Mouse (Mus musculus): ENCODE measurements around the gene Hoxd3.

The Hoxd3 gene

DNA sequence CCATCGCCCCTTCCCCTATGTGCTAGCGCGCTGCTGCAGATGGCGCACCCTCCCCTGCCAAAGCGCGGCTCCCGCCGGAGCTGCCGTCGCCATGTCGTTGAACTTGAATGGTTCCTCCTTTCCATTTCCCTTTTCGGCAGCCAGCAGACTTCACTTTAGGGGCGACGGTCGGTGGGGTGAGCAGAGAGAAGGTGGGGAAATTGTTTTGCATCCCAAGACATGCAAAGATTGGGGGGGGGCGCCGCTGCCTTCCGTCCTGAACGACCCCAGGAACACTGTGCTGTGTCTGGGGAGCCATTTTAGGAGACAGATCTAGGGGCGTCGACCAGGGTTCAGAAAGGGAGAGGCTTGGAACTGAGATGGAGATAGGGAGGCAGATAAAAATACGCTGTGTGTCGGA lies 31.7 kb upstream of the Hoxd3 start:
- no peak for DNase-seq

DNA sequence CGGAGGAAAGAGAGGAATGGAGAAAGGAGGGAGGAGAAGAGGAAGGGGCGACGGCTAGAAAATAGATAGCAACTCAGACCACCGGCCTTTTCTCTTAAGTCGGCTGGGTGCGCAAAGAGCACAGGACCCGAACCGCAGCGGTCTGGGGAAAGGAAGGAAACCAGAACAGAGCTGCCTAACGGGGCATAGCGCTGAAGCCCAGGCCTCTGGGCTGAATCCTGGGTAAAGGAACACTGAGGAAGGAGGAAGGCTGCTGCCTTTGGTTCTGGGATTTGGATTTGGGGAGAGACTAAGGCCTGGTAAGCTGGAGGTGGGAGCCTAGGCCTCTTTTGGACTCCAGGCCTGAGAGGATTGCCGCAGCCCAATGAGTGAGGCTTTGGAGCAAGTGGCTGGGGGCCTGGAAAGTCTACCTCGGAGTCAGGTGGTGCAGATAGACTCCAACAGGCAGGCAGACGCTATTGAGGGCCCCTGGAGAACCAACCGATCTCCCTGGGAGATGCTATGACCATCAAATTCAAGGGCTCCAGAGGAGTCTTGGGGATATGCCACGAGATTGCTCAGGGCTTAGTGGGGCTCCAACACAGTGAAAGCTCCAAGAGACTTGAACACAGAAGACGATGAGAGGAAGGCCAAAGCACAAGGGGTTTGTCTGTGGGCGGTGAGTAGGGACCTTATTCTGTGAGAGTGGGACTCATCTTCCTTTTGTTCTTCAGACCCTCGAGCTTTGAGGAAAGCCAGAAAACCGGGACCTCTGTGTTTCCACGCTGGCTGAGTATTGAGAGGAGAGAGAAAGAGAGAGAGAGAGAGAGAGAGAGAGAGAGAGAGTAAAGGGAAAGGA lies 30.9 kb upstream of the Hoxd3 start:
- DNase-seq, result no peak

DNA sequence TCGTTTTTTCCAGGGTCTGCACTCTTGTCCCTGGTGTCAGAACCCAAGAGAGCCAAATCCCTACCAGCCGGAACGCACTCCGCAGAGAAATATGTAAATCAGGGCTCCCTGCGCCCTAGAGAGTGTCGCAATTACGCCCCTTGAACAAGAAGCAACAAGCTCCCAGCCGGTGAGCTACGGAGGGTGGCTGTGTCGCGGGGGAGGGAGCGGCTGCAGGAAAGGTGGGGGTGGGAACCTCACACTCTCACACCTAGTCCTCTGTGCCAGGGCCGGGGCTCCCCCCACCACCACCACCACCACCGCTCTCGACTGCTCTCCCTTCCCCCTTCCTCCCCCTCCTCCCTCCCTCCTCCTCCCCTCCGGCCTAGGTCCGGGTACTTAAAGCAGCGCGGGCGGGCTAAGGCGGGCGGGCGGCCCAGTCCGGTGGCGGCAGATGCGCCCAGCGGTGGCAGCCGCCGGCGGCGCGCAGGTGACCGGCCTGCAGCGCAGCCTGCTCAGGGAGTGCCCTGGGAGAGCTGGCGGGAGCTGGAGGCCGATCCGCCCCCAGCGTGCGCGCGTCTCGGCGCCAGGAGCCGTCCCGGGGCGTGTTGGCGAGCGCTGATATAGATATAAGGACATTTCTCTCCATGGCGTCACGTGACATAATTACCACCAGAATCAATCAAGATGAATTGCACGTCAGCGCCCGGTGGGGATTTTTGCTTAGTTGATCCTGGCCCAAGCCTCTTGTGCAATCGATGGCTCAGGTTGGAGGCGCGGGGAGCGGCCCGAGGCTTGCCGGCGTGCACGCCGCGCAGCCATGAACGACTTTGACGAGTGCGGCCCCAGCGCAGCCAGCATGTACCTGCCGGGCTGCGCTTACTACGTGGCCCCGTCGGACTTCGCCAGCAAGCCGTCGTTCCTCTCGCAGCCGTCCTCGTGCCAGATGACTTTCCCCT lies 29.9 kb upstream of the Hoxd3 start:
- DNase-seq, result no peak

DNA sequence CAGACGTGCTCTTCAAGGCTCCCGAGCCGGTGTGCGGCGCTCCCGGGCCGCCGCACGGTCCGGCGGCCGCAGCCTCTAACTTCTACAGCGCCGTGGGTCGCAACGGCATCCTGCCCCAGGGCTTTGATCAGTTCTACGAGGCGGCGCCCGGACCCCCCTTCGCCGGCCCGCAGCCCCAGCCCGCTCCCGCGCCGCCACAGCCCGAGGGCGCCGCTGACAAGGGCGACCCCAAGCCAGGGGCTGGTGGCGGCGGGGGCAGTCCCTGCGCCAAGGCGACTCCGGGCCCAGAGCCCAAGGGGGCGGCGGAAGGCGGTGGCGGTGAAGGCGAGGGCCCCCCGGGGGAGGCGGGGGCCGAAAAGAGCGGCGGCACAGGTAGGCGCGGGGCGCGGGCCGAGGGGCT lies 28.9 kb upstream of the Hoxd3 start:
- no peak for DNase-seq

DNA sequence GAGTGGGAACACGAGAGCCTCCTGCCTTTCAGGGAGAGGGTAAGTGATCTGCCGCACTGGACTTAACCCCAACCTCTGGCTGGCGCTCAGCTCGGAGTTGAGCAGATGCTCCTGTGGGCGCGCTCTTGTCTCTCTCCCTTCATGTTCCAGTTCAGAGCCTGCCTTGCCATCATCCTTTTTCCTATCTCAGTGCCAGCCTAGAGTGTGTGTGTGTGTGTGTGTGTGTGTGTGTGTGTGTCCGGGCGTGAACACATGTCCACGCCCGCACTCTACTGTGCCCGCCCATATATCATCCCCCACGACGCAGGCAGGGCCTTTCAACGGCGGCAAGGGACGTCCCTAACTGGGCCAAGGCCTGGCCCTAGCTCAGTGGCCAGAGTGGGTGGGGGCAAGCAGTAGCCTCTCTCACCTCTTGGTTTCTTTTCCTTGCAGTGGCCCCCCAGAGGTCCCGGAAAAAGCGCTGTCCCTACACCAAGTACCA lies 28.2 kb upstream of the Hoxd3 start:
- no peak for DNase-seq

DNA sequence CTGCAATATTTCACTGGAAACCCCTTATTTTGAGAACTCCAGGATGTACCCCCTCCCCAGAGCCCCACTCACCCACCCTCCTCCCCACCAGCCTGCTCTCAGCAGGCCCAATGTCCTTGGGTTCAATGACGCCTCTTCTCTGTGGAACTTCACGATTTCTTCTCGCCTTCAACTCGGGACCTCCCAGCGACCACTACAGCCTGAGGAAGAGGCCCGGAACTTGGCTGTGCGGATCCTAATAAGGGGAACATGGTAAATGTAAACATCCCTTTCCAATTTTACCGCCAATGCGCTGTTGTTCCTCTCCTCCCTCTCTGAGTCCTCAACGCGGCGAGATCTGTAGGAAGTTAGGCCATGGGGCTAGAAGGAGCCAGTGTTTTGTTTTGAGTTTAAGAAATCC lies 27.6 kb upstream of the Hoxd3 start:
- DNase-seq, result no peak

DNA sequence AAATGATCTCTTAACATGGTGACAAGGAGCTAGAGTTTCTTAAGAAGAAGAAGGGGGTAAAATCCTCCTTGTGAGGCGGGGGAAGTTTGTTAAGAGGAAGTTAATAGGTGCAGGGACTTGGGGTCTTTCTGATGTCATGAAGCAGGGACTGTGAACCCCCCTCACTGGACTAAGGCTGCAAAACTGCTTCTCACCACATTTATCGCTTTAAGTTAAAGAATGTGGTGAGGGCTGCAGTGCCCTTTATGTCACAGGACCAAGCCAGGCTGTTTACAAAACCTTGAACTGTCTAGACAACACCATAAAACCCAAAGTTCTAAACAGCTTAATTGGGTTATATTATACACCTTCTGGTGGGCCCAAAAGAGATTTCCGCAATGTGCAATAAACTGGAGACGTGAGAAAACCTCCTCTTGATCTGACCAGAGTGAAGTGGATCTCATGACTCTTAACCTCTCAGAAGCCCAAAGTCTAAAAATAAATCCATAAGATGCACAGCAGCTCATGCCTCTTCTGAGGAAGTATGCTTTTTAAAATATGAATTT lies 26.6 kb upstream of the Hoxd3 start:
- no peak for DNase-seq

DNA sequence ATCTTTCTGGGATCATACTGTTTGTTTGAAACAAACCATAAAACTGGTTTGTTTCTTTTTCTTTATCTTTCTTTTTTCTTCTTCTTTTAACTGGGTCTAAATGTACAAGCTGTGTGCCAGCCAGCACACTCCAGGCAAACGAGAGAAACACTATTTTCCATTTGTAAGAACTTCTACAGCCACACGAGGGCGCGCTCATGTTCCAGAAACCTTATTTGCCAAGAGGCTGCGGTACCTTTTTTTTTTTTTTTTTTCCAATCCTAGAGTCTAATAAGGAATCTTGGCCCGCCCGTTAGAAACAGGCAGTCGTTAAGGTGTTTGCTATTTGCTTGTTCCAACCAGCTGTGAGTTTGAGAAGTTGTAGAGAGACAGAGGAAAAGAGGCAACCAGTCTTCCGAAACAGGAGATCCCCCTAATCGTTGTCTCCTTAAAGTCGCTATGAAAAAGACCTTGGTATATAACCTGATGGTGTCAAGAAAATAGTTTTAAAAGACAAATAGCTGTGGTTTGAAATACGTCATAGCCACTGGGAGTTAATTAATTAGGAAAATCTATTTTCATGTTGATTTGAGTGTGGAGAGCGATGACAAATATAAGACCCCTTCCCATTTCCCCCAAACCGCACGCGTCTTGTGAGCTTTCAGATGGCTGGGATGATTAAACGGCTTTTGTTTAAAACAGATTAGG lies 25.3 kb upstream of the Hoxd3 start:
- DNase-seq, result no peak

DNA sequence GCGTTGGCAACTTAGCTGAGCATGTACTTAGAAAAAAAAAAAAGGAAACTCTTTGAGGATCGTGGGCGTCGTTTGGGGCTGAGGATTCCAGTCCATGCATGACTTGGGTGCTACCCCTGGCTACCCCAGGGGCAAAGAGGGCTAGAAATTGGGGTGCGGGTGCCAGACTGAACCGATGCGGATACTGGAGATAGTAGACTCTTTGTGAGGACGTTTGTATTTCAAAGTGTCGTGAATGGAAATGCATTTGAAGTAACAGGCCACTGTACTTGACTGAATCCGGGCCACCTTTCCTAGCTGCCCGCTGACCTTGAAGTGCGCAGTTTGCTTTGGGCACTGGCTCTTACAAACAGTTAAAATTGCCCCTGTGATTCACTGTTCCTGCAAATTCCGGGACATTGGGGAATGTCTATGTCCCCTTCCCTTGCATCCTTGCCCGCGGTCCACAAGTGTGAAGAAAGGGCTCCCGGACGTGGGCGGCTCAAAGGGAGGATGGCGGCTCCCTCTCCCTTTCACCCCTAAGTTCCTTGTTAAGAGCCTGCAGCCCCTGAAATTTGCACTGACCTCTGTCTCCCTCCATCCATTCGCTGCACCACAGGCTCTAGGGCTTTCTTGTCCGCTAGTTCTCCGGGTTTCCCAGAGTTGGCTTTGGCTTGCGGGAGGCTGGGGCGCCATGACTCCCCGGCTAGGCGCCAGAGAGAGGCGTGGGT lies 24.6 kb upstream of the Hoxd3 start:
- no peak for DNase-seq

DNA sequence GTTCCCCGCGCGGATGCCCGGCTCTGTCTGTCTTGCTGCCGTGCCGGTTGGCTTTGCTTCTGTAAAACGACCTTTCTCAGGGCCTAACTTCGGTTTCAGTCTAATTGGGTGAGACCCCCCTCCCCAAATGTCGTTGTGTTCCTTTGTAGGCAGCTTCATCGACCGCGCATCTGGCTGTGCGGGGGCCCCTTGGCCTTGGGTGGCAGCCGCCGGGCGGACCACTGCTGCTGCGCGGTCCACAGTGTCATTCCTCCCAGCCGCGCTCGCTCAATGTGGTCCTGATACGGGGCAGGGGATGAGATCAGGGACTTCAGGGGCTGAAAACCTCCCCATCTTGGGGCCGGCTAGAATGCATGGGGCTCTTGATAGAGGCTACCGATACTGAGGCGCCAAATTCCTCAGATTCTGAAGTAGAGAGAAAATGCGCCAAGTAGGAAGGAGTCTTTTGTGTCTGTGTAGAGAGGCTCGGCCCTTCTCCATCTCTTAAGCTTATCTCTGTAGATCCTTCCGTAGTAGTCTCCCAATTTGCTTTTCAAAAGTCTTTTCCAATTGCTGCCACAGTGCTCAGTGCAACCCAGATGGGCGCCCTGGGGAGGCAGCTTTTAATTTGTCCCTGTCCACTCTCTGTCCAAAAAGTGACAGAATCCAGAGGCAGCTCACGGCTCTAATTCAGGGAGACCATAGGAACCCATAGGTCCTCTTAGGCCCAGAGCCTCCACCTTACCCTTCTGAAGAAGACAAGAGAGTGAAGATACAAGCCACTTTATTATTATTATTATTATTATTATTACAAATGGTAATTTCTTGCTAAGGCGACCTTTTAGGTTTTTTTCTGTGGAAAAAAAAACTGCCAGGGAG lies 23.8 kb upstream of the Hoxd3 start:
- DNase-seq, result no peak

DNA sequence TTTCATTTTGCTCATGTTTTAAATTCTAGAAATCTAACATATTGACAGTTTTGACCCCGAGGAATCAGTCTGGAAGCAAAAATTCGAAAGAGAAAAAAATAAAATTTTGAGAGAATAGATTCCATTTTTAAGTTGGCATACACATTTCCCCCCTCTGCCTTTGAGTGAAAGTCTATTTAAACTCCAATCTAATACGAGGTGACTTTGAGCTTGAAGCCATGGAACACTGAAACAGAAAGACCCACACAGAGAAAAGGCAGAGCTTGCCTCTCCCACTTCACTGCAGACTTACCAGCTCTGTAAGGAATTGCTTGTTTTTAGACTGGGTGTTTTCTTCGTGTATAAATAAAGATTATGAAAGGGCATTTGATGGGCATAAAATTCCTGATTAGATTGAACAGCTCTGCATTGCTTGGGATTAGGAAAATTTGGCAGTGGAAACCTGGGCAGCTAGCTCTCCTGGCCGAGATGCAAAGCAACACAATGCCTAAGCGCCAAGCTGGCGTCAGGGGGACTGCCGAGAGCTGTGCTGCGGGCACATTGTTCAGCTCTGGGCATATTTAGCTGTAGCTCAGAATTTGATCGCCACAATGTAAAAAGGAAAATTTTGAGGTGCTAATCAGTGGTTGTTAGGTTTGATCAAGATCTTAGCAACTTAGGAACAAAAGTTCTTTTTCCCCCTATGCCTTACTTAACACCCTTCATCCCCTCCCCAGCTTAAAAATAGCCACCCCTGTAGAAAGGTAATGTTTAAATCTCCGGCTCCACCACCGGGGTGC lies 22.7 kb upstream of the Hoxd3 start:
- DNase-seq, result no peak

DNA sequence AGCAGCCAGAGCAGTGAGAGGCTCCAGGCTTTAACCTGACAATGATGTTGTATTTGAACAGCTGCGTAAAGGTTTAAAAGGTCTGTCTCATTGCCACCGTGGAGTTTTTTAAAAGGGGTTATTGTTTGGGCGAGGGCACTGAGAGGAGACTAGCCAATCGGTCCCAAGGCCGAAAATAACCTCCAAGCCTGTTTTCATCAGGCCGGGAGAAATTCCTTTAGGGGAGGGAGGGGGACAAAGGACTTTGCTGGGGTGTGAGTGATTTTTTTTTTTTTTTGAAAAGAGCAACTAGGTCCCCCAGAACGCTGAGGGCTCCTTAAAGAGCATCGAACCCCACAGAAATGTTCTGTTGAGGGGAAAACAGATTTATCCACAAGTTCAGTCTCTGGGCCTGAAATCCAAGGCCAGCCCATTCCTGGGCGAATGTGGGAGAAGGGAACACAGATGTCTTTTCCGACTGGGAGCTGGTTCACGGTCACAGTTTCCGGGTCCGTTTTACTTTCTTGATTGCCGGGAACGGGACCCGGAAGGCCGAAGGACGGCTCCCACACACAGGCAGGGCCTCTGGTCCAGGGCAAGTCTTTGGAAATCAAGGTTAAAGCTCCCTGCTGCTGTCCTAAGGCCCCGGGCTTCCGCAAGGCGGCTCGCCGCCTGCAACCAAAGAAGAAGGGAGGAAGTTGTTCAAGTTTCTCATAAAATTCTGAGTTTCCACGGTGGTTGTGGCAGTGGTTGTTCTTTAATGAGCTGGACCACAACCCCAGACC lies 22.0 kb upstream of the Hoxd3 start:
- no peak for DNase-seq

DNA sequence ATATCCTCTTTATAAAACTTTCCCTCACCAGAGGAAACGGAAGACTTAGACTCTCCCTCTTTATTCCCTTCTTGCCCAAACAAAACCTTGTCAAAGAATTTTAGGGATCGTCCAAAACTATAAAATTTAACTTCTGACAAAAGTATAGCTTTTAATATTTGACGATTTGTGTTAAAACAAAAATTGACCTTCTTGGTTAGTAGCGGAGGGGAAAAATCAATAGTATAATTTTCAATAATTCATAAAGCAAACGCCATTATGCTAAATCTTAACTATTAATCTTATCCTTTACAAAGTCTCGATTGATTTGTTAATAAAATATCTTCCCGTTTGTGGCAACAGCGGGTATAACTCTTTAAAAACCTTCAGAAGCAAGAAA lies 21.4 kb upstream of the Hoxd3 start:
- no peak for DNase-seq

DNA sequence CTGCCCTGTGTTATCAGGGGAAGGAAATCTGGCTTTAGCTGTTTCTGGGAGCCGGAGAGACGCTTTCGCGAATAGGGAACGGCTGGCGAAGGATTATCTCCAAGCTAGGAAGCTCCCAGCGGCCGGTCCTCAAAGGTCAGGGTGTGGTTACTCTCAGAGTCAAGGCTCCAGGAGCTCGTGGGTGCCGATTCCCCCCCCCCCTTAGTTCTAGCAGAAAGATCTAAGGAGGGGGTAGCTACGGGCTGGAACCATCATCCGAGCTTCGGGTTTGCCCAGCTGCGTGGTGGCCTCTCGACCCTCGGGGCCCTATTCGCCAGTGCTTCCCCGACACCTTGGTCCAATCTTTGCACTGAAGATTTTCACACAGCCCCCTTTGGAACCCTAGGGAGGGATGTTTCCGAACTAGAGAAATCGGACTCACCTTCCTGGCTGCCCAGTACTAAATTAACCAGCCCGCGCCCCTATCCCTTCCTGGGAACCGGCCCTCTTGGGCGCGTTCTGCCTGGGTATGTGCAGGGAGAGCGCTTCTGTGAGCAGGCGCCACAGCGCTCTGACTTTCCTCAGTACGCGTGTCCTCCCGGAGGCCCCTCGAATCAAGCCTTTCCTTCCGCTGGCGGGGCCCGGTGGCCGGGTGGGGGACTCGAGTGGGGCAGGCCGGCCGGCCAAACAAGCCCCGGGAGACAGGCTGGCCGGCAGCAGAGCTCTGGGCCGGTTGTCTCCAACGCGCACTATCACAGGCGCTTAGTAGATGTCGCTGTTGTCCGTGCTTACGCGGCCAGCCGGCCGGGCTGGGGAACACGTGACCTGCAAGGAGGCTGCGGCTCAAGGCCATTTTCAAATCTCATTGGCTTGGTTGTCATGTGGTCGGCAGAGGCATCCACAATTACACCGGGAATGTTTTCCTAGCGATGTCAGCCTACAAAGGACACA lies 20.4 kb upstream of the Hoxd3 start, which contains the start of gene Hoxd10:
Hoxd10 (plus strand) TSS at position 903 of the 930 bp plus-strand sequence.
- DNase-seq, result no peak

DNA sequence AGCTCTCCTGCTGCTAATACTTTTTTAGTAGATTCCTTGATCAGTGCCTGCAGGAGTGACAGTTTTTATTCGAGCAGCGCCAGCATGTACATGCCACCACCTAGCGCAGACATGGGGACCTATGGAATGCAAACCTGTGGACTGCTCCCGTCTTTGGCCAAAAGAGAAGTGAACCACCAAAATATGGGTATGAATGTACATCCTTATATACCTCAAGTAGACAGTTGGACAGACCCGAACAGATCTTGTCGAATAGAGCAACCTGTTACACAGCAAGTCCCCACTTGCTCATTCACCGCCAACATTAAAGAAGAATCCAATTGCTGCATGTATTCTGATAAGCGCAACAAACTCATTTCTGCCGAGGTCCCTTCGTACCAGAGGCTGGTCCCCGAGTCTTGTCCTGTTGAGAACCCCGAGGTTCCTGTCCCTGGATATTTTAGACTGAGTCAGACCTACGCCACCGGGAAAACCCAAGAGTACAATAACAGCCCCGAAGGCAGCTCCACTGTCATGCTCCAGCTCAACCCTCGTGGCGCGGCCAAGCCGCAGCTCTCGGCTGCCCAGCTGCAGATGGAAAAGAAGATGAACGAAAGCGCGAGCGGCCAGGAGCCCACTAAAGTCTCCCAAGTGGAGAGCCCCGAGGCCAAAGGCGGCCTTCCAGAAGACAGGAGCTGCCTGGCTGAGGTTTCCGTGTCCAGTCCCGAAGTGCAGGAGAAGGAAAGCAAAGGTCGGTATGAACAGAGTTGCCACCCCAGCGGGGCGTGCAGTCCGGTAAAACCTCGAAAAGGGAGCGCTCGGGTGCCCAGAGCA lies 19.5 kb upstream of the Hoxd3 start:
- DNase-seq, result no peak

DNA sequence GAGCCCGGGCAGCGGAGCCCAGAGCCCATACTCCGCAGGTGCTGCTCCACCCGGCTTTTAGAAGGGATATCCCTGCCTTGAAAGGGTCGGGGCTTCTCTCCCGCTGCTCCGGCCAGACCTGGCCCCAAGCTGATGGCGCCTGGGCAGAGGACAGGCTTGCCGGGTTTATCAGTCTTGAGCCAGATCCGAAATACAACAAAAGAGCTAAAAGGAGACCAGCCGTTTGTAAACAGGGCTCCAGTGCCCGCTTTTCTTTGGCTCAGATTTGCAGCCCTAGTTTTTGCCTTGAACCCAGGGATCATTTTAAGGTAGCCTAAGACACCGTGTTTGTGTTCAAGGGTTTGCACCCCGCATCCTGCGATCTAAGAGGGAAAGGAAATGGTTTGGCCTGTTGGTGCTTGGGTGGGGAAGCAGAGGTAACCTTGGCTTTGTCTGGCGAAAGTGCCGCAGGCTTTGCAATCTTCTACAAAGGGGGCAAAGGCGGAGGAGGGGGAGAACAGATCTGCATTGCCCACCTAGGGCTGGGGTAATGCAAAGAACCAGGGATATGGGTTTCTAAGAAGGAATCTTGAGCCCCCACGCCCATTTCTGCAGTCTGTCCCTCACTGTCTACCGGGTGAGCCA lies 18.8 kb upstream of the Hoxd3 start:
- no peak for DNase-seq

DNA sequence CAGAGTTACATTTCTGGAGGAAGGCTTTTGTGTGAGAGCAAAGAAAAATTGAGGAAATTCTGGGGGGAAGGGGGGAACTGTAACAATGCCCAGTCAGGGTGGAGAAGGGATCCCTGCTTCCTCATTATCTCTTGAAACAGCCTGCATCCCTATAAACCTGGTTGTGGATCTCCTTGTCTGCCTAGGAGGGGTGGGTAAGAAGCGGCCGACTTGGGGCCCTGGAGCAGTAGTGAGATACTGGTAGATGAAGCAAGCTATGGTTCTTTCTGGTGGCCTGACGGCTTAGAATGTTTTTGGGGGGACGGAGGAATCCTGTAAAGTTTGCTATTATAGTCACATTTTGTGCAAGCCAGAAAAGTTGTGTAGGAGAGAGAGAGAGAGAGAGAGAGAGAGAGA lies 18.3 kb upstream of the Hoxd3 start:
- no peak for DNase-seq

All from cerebellum, adult 11 months (tissue).